Mouse (Mus musculus): ENCODE measurements around the gene Sorbs2.
A peak's percentile ranks its signal among the peaks of the same experiment; 100 is the strongest.

Sorbs2 gene

DNA sequence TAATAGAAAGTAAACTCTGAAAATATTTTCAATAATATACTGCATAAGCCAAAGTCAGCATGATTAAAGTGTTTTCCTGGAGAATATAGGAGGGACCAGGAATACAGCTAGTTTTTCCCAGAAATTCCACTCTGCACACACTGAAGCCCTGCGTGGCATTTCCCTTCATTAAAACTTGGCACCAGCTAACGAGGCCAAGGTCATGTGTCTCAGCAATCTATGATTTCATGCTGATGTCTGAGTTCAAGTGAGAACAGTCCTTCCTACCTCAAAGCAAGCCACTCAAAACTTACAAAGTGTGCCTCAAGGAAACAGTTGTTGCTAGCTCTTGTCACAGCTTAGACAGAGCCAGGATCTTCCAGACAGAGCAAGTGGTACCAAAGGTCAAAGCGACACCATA lies 173.6 kb downstream of the Sorbs2 start:
- no peak for DNase-seq (ENCODE audit: low read depth)

DNA sequence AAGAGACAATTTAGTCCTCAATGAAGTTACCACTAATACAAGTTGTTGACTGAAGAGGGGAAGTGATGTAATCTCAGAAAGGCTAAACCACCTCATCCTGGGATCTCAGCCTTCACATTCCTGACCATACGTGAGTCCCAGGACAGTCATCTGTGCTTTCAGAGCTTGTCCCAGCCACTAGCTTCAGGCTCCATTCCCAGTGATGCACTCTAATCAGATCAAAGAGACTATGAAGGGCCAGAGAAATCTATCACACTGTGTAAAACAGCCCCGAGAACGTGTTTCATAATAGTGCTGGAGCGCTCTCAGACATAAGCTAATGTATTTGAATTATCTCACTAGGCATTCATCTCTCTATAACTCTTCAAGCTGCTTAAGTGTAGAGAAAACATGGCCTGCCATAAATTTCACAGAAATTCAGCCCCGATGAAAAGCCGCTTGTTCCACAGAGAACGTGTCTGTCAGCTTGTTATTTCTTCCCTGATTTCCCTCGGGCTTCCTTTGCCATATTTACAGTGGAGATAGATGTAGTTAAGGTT lies 175.3 kb downstream of the Sorbs2 start:
- no peak for DNase-seq (ENCODE audit: low read depth)

DNA sequence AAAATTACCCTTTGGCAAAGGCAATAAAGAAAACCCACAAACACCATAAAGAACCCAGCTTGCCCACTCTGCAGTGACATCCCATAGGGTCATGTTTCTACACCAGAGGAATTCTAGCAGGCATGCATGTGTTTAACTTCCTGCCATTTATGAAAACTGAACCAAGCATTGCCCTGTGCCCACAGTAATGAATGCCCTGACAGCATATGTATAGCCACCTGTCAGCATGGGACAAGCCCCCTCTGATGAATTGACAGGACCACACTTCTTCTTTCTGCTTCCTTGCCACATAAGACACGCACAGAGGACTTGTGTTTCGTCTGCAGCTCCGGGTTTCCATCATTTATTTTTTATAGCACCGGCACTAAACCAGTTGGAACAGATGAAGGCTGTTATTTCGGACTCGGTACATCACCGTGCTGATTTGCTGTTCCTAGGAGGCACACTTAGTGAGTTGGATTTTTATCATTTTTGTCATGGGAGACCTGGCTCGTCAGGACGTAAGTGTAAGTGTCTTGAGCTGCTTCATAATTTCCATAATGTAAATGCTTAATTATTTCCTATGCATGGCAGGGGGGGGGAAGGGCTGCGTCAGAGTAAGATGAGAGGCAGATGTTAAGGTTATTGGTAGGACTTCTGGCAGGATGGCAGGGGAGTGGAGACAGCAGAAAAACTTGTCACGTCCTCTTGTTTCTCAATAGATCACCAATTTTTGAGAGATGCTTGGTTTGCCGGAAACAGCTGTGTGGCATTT lies 180.5 kb downstream of the Sorbs2 start:
- no peak for DNase-seq (ENCODE audit: low read depth)

DNA sequence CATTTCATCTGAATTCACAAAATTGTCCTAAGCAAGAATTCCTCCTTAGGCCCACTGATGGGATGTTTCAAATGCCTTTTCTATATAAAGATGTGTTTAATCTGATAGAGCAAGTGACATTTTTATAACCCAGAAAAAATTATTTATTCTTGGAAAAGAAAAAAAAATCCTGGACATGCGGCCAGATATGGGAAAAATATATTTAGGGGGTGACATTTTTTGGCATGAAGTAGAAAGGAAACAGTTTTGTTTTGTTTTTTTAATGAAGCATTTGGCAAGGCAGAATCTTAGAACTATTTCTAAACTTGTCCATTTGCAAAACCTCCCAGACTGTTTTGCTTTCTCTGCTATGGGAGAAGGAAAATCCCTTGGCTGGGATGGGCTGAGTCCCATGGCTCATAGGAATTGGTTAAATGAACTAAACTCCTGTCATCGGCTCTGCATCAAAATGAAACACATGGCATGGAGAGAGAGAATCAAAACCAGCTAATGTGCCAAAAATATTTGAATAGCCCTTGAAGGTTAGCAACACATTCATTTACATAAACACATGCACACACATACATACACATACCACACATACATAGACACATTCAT lies 182.1 kb downstream of the Sorbs2 start:
- DNase-seq (ENCODE audit: low read depth) = peak; percentile 76

DNA sequence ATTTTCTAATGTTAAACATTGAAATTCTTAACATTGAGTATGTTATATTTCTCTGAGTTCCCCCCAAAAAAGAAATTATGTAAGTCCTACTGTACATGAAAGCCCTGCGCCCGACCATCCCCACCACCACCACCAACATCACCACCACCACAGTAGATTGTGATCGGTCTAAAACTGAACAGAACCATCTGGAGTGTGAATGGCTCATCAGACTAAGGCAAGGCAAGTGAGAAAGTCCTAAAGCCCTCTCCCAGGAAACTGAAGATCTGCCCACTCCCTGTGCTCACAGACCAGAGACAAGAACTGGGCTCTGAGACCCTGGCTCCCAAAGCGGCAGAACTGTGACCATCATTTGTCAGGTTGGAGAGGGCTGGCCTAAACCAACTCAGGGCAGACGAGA lies 192.5 kb downstream of the Sorbs2 start:
- DNase-seq (ENCODE audit: low read depth) = no peak

DNA sequence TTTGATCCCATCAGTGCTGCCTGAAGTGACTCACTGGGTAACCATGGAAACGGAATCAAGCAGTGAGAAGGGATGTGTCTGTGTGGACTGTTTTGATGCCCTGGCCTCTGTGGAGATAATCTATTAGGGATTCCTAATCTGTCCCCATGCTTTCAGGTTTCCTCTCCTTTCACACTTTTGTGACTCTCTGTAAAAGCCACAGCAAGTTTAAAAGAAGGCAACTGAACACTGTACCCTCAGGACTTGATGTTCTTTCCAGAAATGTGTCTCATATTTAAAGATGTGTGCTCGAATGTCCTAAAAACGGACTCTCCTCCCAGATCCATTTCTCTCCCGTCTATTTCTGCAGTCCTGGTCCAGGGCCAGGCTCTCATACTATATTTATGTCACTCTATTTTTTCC lies 196.1 kb downstream of the Sorbs2 start:
- no peak for DNase-seq (ENCODE audit: low read depth)

DNA sequence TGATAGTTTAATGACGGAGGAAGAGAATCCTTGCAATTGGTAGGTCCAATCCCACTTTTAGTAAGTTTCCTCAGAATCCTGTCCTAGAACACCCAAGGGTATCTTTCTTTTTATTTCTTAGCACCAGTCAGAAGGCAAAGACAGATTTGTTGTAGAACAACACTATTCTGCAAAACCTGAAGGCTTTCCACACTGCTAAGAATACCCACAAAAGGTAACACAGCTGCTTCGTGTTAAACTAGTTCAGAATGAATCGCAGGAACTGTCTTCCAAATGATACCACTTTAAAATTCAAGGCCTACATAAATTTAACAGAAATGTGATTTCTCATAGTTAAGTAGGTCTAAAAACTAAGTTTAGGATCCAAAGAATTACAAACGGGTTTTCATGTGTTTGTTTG lies 201.5 kb downstream of the Sorbs2 start:
- no peak for DNase-seq (ENCODE audit: low read depth)

DNA sequence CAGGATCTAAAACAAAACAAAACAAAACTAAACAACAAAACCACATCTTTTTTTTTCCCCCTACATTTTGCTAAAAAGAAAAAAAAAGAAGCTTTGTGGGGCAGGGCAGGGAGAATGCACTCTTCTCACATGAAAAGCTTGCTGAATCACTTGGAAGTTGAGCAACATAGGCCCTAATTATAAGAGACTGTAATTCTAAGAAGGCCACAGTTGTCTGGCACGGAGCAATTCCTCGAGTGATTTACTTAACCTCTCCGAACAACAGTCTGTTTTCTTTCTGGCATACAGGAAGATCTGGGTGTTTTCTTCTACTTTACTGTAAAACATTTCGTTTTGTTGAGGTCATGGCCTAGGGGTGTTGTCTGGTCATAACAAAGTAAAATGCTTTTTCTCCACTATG lies 202.1 kb downstream of the Sorbs2 start:
- peak; percentile 76 for DNase-seq (ENCODE audit: low read depth)

DNA sequence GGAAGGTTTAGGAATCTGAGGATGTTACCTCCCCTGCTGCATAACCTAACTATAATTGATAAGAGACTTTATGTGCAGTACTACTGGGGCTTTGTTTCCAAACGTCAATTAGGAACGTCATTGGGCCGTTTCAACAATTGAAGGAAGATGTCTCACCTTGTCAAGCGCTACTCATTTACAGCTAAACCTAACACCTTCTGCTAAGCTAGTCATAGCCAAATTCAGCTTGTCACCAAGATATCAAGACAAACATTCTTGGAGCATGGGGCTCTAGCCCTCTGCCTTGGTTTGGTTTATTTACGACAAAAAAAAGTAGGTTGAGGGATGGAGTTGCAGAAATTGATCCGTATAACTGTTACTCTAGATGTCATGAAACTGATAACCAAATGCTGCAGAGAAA lies 205.0 kb downstream of the Sorbs2 start:
- no peak for DNase-seq (ENCODE audit: low read depth)

DNA sequence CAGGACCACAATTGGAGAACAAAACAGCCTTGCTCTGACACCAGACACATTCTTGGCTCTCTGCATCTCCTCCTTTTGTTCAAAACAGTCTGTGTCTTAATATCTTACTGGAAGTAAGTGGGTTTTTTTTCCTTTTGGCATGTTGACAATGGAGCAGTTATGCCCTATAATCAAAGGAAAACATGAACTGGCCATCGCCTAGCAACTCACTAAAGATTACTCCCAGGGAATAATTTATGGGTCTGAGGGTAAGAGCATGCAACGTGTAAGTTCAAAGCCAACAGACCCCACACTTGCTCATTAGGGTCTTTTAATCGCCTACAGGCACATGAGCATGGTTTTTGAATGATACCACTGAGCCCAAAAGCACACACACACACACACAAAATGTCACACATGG lies 207.2 kb downstream of the Sorbs2 start:
- DNase-seq (ENCODE audit: low read depth) = peak; percentile 24

DNA sequence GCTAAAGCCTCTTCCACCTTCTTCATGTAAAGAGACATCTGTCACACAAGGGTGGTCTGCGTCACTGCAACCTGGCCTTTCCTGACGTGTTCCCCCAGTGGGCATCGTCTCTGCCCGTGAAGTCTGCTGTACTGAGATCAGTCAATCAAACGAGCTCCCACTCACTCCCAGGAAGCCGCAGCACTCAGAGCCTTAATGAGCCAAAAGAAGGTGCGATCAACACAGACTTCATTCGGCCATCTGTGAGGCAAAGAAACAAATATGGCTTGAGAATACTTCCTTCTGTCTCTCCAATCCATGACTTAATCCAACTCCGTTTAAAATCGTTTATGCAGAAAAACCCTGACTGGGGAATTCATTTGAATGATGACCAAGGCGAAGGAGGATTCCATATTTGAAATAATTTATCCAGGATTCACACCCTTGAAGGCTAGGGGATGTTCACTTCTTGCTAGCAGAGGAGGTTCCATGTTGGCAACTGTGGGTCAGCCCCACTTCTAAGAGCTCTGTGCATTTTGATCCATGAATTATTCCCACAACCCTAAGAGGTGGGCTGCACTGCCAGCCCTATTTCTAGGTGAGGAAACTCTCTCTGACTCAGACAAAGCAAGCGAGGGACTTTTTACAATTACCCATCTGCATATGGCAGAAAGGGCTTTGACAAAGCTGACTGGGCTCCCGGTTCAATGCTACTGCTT lies 207.9 kb downstream of the Sorbs2 start:
- DNase-seq (ENCODE audit: low read depth) = no peak

DNA sequence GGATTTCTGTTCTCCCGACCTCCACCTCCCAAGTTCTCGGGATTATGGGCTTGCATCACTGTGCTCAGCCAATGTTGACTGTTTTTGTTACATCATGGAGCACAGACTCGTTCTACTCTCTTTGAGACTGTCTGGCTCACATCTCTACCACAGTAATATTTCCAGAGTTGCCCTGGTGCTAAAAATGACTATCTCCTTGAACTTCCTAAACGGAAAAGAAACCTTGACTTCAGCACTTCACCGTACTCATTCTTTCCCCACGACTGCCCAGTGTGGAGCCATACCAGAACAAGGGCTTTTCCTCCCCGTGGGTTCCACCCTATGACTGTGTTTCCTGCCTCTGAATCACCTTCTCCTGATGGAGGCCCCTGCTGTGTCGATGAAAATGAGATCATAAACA lies 212.2 kb downstream of the Sorbs2 start:
- DNase-seq (ENCODE audit: low read depth) = peak; percentile 29

DNA sequence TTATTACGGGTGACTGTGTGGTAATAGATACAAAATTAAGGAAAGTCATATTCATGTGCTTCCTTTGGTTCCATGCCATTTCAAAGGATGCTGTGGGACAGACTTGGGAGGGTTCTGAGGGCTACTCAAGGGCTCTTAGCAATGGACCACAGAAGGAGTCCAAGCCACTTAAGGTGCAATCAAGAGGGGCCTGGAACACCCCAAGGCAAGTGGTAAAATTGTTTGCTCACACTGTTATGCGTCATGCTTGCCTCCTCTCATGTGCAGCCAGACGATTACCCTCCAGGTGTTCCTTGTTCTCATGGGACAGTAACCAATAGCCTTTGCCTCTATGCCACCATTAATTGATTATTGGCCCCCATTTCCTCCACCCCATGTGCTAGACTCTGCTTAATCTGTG lies 216.6 kb downstream of the Sorbs2 start:
- no peak for DNase-seq (ENCODE audit: low read depth)

DNA sequence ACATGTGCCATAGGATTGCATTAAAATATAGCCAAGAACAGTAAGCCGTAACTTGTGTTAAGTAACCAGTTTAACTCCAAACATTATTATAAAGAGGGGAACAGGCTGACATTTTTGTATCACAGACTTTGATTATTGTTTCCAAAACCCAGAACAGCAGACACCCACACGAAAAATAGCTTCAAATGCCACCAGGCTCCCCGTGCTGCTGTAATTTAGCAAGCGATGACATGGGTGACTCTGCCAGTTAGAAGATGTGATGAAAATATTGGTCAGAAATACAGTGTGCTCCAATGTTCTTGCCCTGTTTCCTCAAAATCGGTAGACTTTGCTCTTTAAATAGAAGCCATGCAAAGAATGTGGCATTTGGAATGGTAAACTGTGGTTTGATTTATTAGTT lies 217.7 kb downstream of the Sorbs2 start:
- peak; percentile 13 for DNase-seq (ENCODE audit: low read depth)

DNA sequence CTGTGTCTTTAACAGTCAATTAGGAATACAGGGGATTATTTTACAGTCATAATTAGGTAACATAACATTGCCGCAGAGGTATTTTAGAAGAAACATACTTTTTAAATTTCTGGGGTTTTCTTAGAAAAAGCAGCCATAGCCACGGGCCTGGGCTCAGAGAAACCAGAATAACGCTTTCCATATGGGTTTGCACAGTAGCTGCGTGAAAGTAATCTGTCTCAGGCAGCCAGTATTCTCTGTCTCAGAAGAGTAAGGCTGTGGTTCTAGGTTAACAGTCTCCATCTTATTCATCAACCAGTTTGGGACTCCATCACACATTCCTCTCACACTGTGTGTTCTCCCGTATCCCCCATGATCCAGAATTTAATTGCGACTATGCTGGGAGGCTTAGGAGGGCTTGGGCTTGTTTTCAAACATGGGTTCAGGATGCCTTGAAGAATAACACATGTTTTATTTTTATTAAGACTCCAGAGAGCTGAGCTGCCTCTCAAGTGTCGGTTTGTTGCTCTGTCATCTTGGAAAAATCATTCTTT lies 222.3 kb downstream of the Sorbs2 start:
- no peak for DNase-seq (ENCODE audit: low read depth)

DNA sequence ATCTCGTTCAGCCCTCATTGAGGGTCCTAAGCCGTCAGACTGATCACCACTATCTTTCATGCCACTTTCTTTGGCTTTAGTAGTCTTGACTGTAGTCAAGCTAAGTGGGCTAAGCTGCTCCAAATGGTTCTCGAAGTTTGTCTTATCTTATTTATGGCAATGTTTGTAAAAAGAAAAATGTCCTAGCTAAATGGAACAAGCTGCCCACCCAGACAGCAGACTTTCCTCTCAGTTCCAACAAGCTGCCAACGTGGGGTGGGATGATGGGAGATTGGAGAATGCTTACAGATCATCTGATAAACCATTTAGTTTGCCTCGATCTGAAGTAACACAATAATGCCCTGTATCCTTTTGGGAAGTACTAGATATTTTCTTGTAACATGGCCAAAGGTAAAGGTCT lies 223.2 kb downstream of the Sorbs2 start:
- DNase-seq (ENCODE audit: low read depth) = no peak

DNA sequence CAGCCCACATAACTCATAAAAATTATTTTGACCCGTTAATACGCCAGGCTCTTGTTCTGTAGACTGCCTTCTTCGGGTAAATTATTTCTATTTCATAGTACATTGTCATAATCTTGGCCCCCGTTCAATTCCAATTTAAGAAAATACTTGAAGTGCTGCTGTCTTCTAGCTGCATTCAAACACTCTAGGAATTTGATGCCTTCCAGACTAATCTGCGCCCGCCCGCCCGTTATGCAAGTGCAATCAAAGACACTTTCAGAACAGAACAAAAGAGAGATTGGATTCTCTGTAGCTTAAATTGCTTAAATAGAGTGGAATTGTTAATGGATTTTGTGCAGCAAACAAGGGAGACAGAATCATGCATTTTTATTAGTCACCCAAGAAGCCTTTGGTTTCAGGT lies 226.5 kb downstream of the Sorbs2 start:
- DNase-seq (ENCODE audit: low read depth) = no peak

DNA sequence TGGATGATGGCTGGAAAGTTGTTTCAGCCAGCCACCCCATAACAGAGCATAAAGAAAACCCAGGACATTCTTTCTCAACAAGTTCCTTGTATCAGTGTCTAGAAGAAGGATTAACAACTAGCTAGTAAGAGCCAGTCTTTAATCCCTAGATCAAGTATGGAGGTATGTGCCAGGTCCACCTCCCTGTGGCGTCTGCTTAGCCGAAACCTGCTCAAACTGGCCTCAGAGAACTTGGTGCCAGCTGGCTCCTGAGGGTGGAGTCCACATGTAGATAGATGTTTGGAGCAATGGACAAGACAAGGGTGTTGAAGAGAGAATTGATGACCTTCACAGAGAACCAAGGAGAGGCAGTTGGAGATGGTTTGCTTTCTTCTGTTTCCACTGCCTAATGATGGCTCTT lies 229.7 kb downstream of the Sorbs2 start:
- DNase-seq (ENCODE audit: low read depth) = no peak

DNA sequence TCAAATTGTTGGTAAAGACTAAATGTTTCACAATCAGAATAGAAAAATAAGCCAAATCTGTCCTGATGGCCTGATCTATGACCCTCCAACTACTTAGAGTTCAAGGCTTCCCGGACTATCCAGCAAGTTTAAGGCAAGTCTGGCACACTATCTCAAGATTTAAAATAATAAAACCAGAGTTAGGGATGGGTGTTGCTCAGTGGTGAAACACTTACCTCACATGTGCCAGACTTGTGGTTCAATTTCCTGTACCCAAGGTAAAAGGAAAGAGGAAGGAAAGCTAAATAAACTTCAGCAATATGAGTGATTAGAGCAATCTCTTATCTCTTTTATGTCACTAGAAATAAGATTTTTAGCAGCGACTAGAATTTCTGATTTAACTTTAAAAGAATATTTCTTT lies 235.7 kb downstream of the Sorbs2 start:
- no peak for DNase-seq (ENCODE audit: low read depth)

DNA sequence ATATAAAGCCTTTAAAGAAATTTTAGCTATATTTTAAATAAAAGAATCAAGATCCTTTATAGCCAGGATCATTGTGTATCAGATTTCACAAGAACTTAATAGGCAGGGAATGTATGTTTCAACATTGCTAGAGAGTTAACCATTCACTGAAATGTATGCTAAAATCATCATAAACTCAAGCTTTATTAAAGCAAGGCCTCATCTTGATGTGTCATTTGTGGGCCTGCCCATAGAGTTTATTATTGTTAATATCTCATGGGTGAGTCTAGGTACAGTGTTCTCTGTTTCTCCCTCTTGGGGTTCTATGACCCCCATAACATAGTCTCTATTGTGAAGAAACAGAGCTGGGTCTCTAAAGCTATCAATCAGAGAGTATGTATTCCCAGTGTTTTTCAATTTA lies 236.2 kb downstream of the Sorbs2 start:
- no peak for DNase-seq (ENCODE audit: low read depth)

DNA sequence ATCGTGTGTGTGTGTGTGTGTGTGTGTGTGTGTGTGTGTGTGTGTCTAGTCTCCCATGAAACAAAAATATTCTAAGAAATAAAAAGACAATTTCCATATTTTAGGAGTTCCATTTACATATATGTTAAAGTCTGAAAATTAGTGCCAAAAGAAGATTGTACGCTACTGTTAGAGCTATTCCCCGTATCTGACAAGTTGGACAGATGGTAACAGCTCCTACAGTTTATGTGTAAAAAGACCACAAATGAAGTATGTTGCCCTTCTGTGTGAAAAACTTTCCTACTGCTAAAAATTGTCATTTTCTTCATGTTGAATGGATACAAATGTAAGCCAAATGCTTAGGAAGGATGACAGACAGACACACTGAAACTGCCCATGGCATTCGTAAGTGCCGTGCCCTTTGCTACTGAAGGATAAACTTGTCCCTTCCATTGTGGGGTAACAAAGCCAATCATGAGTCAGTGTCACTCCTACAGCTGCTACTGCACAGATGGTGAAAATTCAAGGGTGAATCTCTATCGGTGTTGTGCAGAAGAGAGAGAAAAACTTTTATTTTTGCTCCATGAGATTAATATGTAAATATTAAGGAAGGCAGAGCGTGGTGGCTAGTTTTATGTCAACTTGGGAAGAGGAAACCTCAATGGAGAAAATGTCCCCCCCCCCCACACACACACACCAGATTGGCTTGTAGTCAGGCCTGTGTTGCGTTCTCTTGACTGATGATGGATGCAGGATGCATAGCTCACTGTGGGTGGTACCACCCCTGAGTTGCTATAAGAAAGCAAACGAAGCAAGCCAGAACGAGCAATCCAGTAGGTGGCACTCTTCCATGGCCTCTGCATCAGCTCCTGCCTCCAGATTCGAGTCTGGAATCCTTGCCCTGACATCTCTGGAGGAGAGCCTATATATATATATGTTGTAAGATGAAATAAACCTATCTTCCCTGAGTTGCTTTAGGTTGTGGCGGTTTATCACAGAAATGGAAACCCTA lies 244.2 kb downstream of the Sorbs2 start:
- DNase-seq (ENCODE audit: low read depth) = no peak

DNA sequence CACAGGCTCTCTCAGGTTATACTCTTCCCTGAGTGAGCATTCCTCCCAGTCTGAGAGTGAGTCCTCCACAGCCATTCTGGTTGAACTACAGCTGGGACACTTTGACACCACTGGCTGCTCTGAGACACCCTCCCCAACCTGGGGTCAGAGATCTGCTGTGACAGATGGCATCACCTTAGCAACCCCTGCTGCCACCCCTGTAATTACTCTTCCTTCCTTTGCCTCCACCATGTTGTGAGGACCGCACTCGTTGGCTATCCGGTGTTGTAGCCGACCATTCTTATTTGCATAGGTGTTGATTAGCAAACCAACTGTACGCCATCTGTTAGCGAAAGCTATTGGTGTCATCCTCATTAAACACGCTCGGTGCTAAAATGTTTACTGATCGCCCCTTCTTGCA lies 247.9 kb downstream of the Sorbs2 start:
- no peak for DNase-seq (ENCODE audit: low read depth)
